Mouse (Mus musculus) kidney, adult 2 months (tissue): ENCODE measurements around the gene Frmd6. TPM values are rescaled to one million over a fixed set of nuclear protein-coding genes. Genes with fewer than 3 reads are reported as not detected.

ENCODE experiments used
- DNase-seq: peaks from one replicate; pipeline ENCODE4 v3.0.0; 2021
- H3K27ac ChIP-seq: fragments of 200-500 bp; 2 replicates; pipeline ENCODE4 v1.5.1; 2012; ENCODE audit warnings: low read depth, low read length, control low read depth, inconsistent platforms; ENCODE audit not compliant: insufficient read depth
- H3K27me3 ChIP-seq: fragments of 200-500 bp; replicated peaks from 2 replicates; pipeline ENCODE4 v1.6.1; 2012; ENCODE audit warnings: mild to moderate bottlenecking, moderate library complexity, low read length, inconsistent platforms; ENCODE audit not compliant: control insufficient read depth, insufficient read depth
- H3K36me3 ChIP-seq: fragments of 200-500 bp; 2 replicates; pipeline ENCODE4 v1.6.1; 2012; ENCODE audit warnings: mild to moderate bottlenecking, moderate library complexity, low read length, inconsistent platforms; ENCODE audit not compliant: control insufficient read depth, insufficient read depth
- H3K4me1 ChIP-seq: fragments of 200-500 bp; 2 replicates; pipeline ENCODE4 v1.6.1; 2011; ENCODE audit warnings: low read length; ENCODE audit not compliant: control insufficient read depth, insufficient read depth
- H3K4me3 ChIP-seq: fragments of 200-500 bp; 2 replicates; pipeline ENCODE4 v1.5.1; 2011; ENCODE audit warnings: mild to moderate bottlenecking, low read depth, low read length, control low read depth; ENCODE audit not compliant: insufficient read depth
- CTCF ChIP-seq: fragments of 200-500 bp; conservative IDR thresholded peaks from 2 replicates; pipeline ENCODE4 v1.5.1; 2011; ENCODE audit warnings: low read depth, mild to moderate bottlenecking, control low read depth, low read length, moderate library complexity, mixed read lengths; ENCODE audit not compliant: insufficient read depth, insufficient read length
- POLR2A ChIP-seq: fragments of 200-500 bp; IDR thresholded peaks from one replicate; pipeline ENCODE4 v1.6.1; 2011; ENCODE audit warnings: low read depth, low read length, control low read depth
- WGBS: fragments of 180-500 bp; shearing (Covaris S2); methylation state at CpG from one replicate; pipeline ENCODE4 v1.1.7; 2018; 5-methylcytosine and 5-hydroxymethylcytosine counted together
- polyA plus RNA-seq: library from polyadenylated mRNA; depleted of rRNA; stranded (reverse); fragments of >200 nt; gene quantifications from 2 replicates; pipeline ENCODE4 v1.2.3, GENCODE M21; 2012; rRNA removed

Frmd6 gene
- 6.4 and 6.8 TPM in 2 replicates for polyA plus RNA-seq

DNA sequence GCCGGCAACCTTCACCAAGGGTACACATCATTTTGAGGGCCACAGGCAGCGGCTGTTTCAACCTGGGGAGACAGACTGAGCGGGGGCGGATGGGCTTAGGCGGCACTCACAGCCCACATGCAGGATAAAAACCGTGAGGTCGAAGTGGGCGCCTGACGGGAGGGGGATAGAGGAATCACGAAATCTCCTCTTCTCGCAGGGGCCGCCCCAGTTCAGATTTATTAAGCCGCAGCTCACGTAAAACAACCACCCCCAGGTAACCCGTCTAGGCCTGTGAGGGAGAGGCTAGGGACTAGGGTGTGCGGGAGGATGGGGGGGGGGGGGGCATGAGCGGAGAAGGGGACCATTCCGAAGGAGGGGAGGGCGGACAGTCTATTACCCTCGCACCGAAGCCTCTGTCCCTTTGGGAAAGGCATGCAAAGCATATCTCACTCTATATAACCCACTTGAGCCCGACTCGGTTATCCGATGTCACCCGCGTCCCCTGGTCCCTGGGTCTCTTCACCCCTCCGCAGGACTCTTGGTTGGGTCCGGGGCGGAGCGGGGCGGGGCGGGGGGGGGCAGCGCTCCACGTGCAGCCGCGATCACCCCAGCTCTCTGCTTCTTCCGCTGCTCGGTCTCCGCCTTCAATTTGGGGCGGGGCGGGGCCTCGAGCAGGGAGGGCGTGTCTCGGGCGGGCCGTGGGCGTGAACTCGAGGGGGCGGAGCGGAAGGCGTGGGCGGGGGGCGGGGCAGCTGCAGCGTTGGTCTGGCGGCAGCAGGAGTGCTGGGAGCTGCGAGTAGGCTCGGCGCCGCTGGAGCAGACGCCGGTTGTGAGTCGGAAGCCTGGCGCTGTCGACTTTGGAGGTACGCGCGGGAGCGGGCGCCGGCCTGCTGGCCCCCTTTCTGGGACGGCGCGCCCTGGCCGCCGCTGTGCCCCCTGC, at the start of gene Frmd6:
Gene Frmd6 (plus strand): TSS at position 786 of the 922 bp plus-strand sequence.
- peak; percentile 95 for DNase-seq
- Histone ChIP-seq H3K27me3 (no peaks in the 10 kb centered on the region), H3K27ac (peak within 1 kb of the TSS; percentile 99), H3K4me3 (peak within 1 kb of the TSS; percentile 84), H3K36me3 (no peaks in the 10 kb centered on the region), H3K4me1 (peaks cover 4% of the 10 kb centered on the region; the same call in 1 of the 2 replicates)
- WGBS, result under 1% methylated on average over 73 of the region's 75 CpGs
- peak; percentile 94 for TF ChIP-seq POLR2A
- peak; percentile 29; the same call in 1 of the 2 replicates for TF ChIP-seq CTCF

DNA sequence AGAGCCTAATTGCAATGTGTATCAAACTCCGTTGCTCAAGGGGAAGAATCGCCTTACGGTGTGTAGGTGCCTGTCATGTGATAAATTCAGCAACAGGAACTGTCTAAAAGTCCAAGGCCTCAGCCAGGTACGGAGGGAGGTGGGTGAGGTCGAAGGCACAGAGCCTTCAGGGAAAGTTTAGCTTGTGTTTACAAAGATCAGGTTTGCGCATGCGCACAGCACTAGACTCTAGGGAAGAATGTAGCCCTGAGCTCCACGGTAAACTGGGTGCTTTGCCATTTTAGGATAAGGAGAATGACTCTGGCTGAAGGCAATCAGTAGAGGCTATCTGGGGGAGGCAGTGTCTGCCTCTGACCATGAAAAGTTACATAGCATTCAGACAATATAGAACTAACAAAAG, 49.7 kb upstream of the Frmd6 start:
- Histone ChIP-seq H3K4me1 (no peaks in the 10 kb centered on the region; the same call in 1 of the 2 replicates), H3K27me3 (no peaks in the 10 kb centered on the region), H3K36me3 (no peaks in the 10 kb centered on the region), H3K27ac (no peak overlapping the region), H3K4me3 (no peak overlapping the region)
- DNase-seq, result no peak
- TF ChIP-seq POLR2A (no peak), CTCF (no peak)
- WGBS, result 86% methylated on average over 8 of the region's 8 CpGs

DNA sequence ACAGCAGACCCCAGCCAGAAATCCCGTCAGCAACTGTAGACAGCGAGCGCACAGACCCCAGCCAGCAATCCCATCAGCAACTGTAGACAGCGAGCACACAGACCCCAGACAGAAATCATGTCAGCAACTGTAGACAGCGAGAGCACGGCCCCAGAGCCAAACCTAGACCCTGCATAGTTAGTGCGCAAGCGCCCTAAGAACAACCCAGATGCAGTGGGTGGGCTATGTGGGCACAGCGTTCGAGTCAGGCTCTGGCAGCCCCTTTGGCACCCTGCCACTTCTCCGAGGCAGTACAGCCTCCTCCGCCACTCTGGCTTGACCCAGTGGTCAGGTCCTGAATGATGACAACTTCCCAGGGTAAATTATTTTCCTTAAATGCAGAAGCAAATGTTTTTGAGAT, 48.6 kb upstream of the Frmd6 start:
- no peak for DNase-seq
- H3K27ac ChIP-seq, result no peak overlapping the region
- H3K4me1 ChIP-seq, result no peaks in the 10 kb centered on the region; the same call in 1 of the 2 replicates
- no peak for TF ChIP-seq POLR2A
- no peak for TF ChIP-seq CTCF
- WGBS, result 72% methylated on average over 12 of the region's 12 CpGs
- no peaks in the 10 kb centered on the region for H3K36me3 ChIP-seq
- H3K4me3 ChIP-seq, result no peak overlapping the region
- H3K27me3 ChIP-seq, result no peaks in the 10 kb centered on the region

DNA sequence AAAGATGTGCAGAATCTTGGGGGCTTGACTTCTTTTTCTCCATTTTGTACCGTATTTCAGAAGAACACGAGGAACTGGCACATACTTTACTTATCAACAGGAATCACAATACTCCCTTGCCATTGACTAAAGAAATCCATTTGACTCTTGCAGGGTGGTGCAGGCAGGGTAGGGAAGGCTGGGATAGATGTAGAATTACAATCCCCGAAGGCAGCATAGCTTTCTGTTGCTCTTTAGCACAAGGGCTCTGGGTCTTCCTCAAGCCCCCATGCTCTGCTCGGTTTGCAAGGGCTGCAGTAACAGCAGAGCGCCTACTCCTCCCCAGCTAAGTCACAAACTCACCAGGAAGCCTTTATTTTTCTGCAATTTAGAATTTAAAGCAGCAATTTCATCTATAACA, 47.8 kb upstream of the Frmd6 start:
- TF ChIP-seq POLR2A (no peak), CTCF (no peak)

DNA sequence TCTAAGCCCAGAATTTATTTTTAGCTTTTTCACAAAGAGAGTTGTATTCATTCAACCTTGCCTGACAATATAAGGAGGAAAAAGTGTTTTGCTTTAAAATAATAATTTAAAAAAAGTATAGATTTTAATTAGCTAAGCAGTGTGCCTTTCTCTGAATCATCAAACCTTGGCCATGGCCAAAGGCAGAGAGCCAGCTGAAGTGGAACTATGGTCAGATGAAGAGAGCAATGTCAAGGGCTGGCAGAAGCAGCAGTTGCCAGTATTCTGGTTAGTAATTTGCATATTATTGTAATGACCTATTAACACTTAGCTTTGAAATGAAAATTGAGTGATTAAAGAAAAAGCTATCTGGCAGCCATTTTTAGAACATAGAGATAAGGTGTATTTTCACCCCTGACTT, 47.4 kb upstream of the Frmd6 start:
- no peaks in the 10 kb centered on the region for H3K27me3 ChIP-seq
- no peak overlapping the region for H3K4me3 ChIP-seq
- DNase-seq, result no peak
- H3K4me1 ChIP-seq, result no peaks in the 10 kb centered on the region; the same call in 1 of the 2 replicates
- no peaks in the 10 kb centered on the region for H3K36me3 ChIP-seq
- TF ChIP-seq CTCF (no peak), POLR2A (no peak)
- no peak overlapping the region for H3K27ac ChIP-seq

More for the DNA sequence above, 47.8 kb upstream of the Frmd6 start:
- Histone ChIP-seq H3K36me3 (no peaks in the 10 kb centered on the region), H3K27ac (no peak overlapping the region), H3K4me3 (no peak overlapping the region), H3K27me3 (no peaks in the 10 kb centered on the region), H3K4me1 (no peaks in the 10 kb centered on the region; the same call in 1 of the 2 replicates)
- 74% methylated on average over 5 of the region's 5 CpGs for WGBS
- no peak for DNase-seq

DNA sequence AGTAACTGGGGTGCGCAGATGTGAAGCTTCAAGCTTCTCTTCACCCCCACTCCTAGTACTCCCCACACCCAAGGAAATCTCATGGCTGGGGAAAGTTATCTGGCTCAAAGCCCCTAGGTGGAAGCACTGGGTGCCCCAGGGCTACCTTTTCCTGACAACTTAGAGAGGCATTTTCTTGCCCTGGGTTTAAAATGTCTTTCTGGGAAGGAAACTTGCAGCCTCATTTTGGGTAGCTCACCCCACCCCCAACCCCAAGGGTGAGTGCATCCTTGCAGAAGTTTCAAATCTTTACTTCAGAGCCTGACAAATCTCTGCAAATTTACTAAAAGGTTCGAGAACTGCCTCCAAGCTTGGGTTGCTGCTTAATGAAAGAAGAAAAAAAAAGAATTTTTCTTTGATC, 47.0 kb upstream of the Frmd6 start:
- no peak for DNase-seq
- Histone ChIP-seq H3K36me3 (no peaks in the 10 kb centered on the region), H3K27me3 (no peaks in the 10 kb centered on the region; the same call in 1 of the 2 replicates), H3K4me3 (no peak overlapping the region), H3K27ac (no peak overlapping the region), H3K4me1 (no peaks in the 10 kb centered on the region; the same call in 1 of the 2 replicates)
- WGBS, result 77% methylated on average over 2 of the region's 2 CpGs
- TF ChIP-seq POLR2A, result no peak
- no peak for TF ChIP-seq CTCF

DNA sequence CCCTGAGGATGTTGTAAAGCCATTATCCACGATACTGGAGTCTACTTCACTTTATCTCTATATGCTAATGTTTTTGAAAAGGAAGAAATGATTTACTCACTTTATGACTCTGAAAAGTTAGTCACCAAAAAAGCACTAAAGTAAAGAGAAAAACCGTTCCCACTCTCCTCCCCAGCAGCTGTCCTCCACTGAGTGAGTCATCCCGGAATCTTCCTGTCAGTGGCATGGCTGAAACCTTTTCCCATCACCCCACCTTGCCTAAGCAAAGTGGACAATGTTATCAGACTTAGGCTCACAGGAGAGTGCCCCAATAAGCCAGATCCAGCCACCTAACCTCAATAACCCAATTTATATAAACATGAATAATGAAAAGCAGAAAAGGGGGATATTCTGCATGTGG, 46.6 kb upstream of the Frmd6 start:
- no peaks in the 10 kb centered on the region; the same call in 1 of the 2 replicates for H3K4me1 ChIP-seq
- 49% methylated on average over 3 of the region's 3 CpGs for WGBS
- H3K27ac ChIP-seq, result no peak overlapping the region
- no peak for DNase-seq
- no peak overlapping the region for H3K4me3 ChIP-seq
- H3K36me3 ChIP-seq, result no peaks in the 10 kb centered on the region
- no peaks in the 10 kb centered on the region; the same call in 1 of the 2 replicates for H3K27me3 ChIP-seq
- TF ChIP-seq CTCF (no peak), POLR2A (no peak)
